Mouse (Mus musculus) forebrain, embryonic 13.5 days (tissue): ENCODE measurements at regions not wholly inside any gene's neighbourhood (a gene's known extent, or its start where the extent isn't known, plus 50 kb on each side); places are given as distances from the start of the nearest gene placed in this dataset.
A peak's percentile ranks its signal among the peaks of the same experiment; 100 is the strongest.
"Not testable (repeated sequence)": the region's sequence is repeated elsewhere in the genome, so short reads cannot be mapped to it uniquely, and the experiment has no call there.

Experiments used
- ATAC-seq: fragments of 200-750 bp; cut with Nextera tagmentation; 2 replicates; pipeline ENCODE4 v1.8.0; 2017
- H3K27ac ChIP-seq: fragments of 300-500 bp; sonication (generic); 2 replicates; pipeline ENCODE4 v1.5.1; 2015; ENCODE audit warnings: inconsistent platforms, mild to moderate bottlenecking, moderate library complexity
- H3K27me3 ChIP-seq: fragments of 300-500 bp; sonication (generic); 2 replicates; pipeline ENCODE4 v1.6.1; 2015; ENCODE audit warnings: mild to moderate bottlenecking, inconsistent platforms
- H3K36me3 ChIP-seq: fragments of 300-500 bp; sonication (generic); 2 replicates; pipeline ENCODE4 v1.6.1; 2015; ENCODE audit warnings: mild to moderate bottlenecking, inconsistent platforms; ENCODE audit not compliant: poor library complexity, severe bottlenecking
- H3K4me1 ChIP-seq: fragments of 300-500 bp; sonication (generic); 2 replicates; pipeline ENCODE4 v1.6.1; 2015; ENCODE audit warnings: inconsistent platforms
- H3K4me2 ChIP-seq: fragments of 300-500 bp; sonication (generic); 2 replicates; pipeline ENCODE4 v1.6.1; 2015; ENCODE audit warnings: inconsistent platforms, mild to moderate bottlenecking, moderate library complexity
- H3K4me3 ChIP-seq: fragments of 300-500 bp; sonication (generic); 2 replicates; pipeline ENCODE4 v1.5.1; 2015; ENCODE audit warnings: mild to moderate bottlenecking, inconsistent platforms
- H3K9ac ChIP-seq: fragments of 300-500 bp; sonication (generic); 2 replicates; pipeline ENCODE4 v1.6.1; 2015; ENCODE audit warnings: mild to moderate bottlenecking, inconsistent platforms
- H3K9me3 ChIP-seq: fragments of 300-500 bp; sonication (generic); replicated peaks from 2 replicates; pipeline ENCODE4 v1.6.1; 2016; ENCODE audit warnings: inconsistent platforms
- WGBS: fragments of 180-500 bp; shearing (Covaris S2); methylation state at CpG from one replicate; pipeline ENCODE4 v1.1.7; 2015; 5-methylcytosine and 5-hydroxymethylcytosine counted together

- H3K27ac ChIP-seq: peak overlapping the region; percentile 51
- no peaks in the 10 kb centered on the region for H3K27me3 ChIP-seq
- no peaks in the 10 kb centered on the region for H3K9me3 ChIP-seq
- no peak overlapping the region for H3K4me2 ChIP-seq
- H3K36me3 ChIP-seq: no peaks in the 10 kb centered on the region
- ATAC-seq: peak; percentile 87
- H3K9ac ChIP-seq: no peak overlapping the region
- peaks cover 19% of the 10 kb centered on the region for H3K4me1 ChIP-seq
- 39% methylated on average over 7 of the region's 7 CpGs for WGBS
- no peak overlapping the region for H3K4me3 ChIP-seq
These were observed 294.5 kb downstream of the Med10 start for GRCm38 (mm10) chr13:70096430-70097301.

- ATAC-seq, H3K27ac ChIP-seq, H3K9me3 ChIP-seq, H3K4me1 ChIP-seq, H3K9ac ChIP-seq, H3K4me2 ChIP-seq, H3K27me3 ChIP-seq, H3K36me3 ChIP-seq, H3K4me3 ChIP-seq: not testable (repeated sequence)
- 77% methylated on average over 1 of the region's 1 CpGs for WGBS
These were observed 297.9 kb downstream of the Med10 start for GRCm38 (mm10) chr13:70100091-70100490.

GRCm38 (mm10) chr13:70103021-70103420 is 300.8 kb downstream of the Med10 start:
- WGBS: 81% methylated on average over 7 of the region's 7 CpGs
- Histone ChIP-seq H3K9ac (no peak overlapping the region), H3K4me2 (no peak overlapping the region), H3K36me3 (no peaks in the 10 kb centered on the region), H3K4me3 (no peak overlapping the region), H3K9me3 (no peaks in the 10 kb centered on the region), H3K27ac (no peak overlapping the region), H3K4me1 (no peaks in the 10 kb centered on the region), H3K27me3 (no peaks in the 10 kb centered on the region)
- no peak for ATAC-seq

- H3K4me1 ChIP-seq, H3K4me2 ChIP-seq, H3K36me3 ChIP-seq, H3K4me3 ChIP-seq, H3K27me3 ChIP-seq, ATAC-seq, H3K9ac ChIP-seq, H3K9me3 ChIP-seq, H3K27ac ChIP-seq: not testable (repeated sequence)
- 92% methylated on average over 10 of the region's 10 CpGs for WGBS
These were observed 301.3 kb downstream of the Med10 start for GRCm38 (mm10) chr13:70103491-70103890.

- no peak overlapping the region for H3K4me2 ChIP-seq
- 93% methylated on average over 4 of the region's 4 CpGs for WGBS
- no peaks in the 10 kb centered on the region for H3K36me3 ChIP-seq
- no peaks in the 10 kb centered on the region for H3K27me3 ChIP-seq
- H3K9me3 ChIP-seq: no peaks in the 10 kb centered on the region
- no peak overlapping the region for H3K27ac ChIP-seq
- H3K4me3 ChIP-seq: no peak overlapping the region
- H3K4me1 ChIP-seq: no peaks in the 10 kb centered on the region
- ATAC-seq: no peak
- no peak overlapping the region for H3K9ac ChIP-seq
These were observed 301.7 kb downstream of the Med10 start for GRCm38 (mm10) chr13:70103903-70104302.

- H3K27ac ChIP-seq: no peak overlapping the region
- no peaks in the 10 kb centered on the region for H3K36me3 ChIP-seq
- 82% methylated on average over 9 of the region's 9 CpGs for WGBS
- H3K4me3 ChIP-seq: no peak overlapping the region
- no peak overlapping the region for H3K4me2 ChIP-seq
- no peak overlapping the region for H3K9ac ChIP-seq
- no peaks in the 10 kb centered on the region for H3K9me3 ChIP-seq
- no peaks in the 10 kb centered on the region for H3K27me3 ChIP-seq
- no peak for ATAC-seq
- no peaks in the 10 kb centered on the region for H3K4me1 ChIP-seq
These were observed 313.4 kb downstream of the Med10 start for GRCm38 (mm10) chr13:70115576-70115975.

GRCm38 (mm10) chr13:70124860-70125545 is 322.8 kb downstream of the Med10 start:
- no peak overlapping the region for H3K27ac ChIP-seq
- no peak overlapping the region for H3K4me3 ChIP-seq
- H3K4me2 ChIP-seq: no peak overlapping the region
- peaks cover 8% of the 10 kb centered on the region for H3K4me1 ChIP-seq
- 40% methylated on average over 9 of the region's 9 CpGs for WGBS
- no peaks in the 10 kb centered on the region for H3K36me3 ChIP-seq
- H3K9me3 ChIP-seq: no peaks in the 10 kb centered on the region
- no peak overlapping the region for H3K9ac ChIP-seq
- H3K27me3 ChIP-seq: no peaks in the 10 kb centered on the region
- ATAC-seq: no peak

GRCm38 (mm10) chr13:70127310-70127709 is 325.1 kb downstream of the Med10 start:
- H3K4me2 ChIP-seq: no peak overlapping the region
- 77% methylated on average over 4 of the region's 4 CpGs for WGBS
- H3K9me3 ChIP-seq: no peaks in the 10 kb centered on the region
- no peak for ATAC-seq
- H3K4me3 ChIP-seq: no peak overlapping the region
- no peak overlapping the region for H3K27ac ChIP-seq
- H3K4me1 ChIP-seq: peaks cover 8% of the 10 kb centered on the region
- no peak overlapping the region for H3K9ac ChIP-seq
- H3K36me3 ChIP-seq: no peaks in the 10 kb centered on the region
- no peaks in the 10 kb centered on the region for H3K27me3 ChIP-seq

- Histone ChIP-seq H3K4me2 (no peak overlapping the region), H3K4me3 (no peak overlapping the region), H3K36me3 (no peaks in the 10 kb centered on the region), H3K9me3 (no peaks in the 10 kb centered on the region), H3K9ac (no peak overlapping the region), H3K27me3 (no peaks in the 10 kb centered on the region), H3K4me1 (no peaks in the 10 kb centered on the region), H3K27ac (no peak overlapping the region)
- 91% methylated on average over 8 of the region's 8 CpGs for WGBS
- ATAC-seq: no peak
These were observed 332.3 kb downstream of the Med10 start for GRCm38 (mm10) chr13:70134544-70134943.

GRCm38 (mm10) chr13:70136209-70136608 is 334.0 kb downstream of the Med10 start:
- no peak overlapping the region for H3K9ac ChIP-seq
- no peaks in the 10 kb centered on the region for H3K27me3 ChIP-seq
- no peaks in the 10 kb centered on the region for H3K9me3 ChIP-seq
- H3K36me3 ChIP-seq: no peaks in the 10 kb centered on the region
- no peak overlapping the region for H3K4me2 ChIP-seq
- WGBS: 78% methylated on average over 1 of the region's 1 CpGs
- no peak overlapping the region for H3K4me3 ChIP-seq
- ATAC-seq: no peak
- H3K4me1 ChIP-seq: no peaks in the 10 kb centered on the region
- no peak overlapping the region for H3K27ac ChIP-seq

- no peaks in the 10 kb centered on the region for H3K36me3 ChIP-seq
- WGBS: 83% methylated on average over 4 of the region's 4 CpGs
- H3K4me2 ChIP-seq: no peak overlapping the region
- no peak overlapping the region for H3K27ac ChIP-seq
- H3K9ac ChIP-seq: no peak overlapping the region
- no peaks in the 10 kb centered on the region for H3K27me3 ChIP-seq
- H3K4me1 ChIP-seq: peaks cover 5% of the 10 kb centered on the region
- H3K9me3 ChIP-seq: no peaks in the 10 kb centered on the region
- no peak for ATAC-seq
- no peak overlapping the region for H3K4me3 ChIP-seq
These were observed 342.3 kb downstream of the Med10 start for GRCm38 (mm10) chr13:70144461-70144860.

- no peak overlapping the region for H3K9ac ChIP-seq
- peaks cover 14% of the 10 kb centered on the region for H3K4me1 ChIP-seq
- no peak overlapping the region for H3K4me3 ChIP-seq
- H3K9me3 ChIP-seq: no peaks in the 10 kb centered on the region
- H3K27ac ChIP-seq: no peak overlapping the region
- H3K36me3 ChIP-seq: no peaks in the 10 kb centered on the region
- H3K27me3 ChIP-seq: no peaks in the 10 kb centered on the region
- no peak overlapping the region for H3K4me2 ChIP-seq
- no peak for ATAC-seq
- 73% methylated on average over 6 of the region's 6 CpGs for WGBS
These were observed 343.3 kb downstream of the Med10 start for GRCm38 (mm10) chr13:70145466-70145865.
